Mouse (Mus musculus): ENCODE results near the gene Galnt18.

DNA sequence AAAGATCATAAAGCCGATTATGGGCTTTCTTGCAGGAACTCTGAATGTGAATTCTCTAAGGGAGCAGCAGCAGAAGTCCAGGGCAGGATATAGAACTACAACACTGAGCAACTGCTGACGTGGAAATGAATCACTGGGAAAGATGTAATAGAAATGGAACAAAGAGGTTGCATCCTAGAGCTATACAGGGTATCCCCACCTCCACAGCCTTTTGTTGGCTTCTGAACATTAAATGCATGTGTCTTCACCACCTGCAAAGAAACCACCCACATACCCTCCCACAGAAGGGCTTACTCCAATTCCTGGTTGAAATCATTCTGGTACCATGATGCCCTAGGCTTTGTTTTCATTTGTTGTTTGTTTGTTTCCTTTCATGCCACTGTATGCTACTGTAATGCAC is 172.3 kb downstream of the Galnt18 start:
- no peak for TF ChIP-seq POLR2A (IDR thresholded peaks at IDR 0.05; ENCODE audit: borderline replicate concordance, insufficient read depth, low read length)
- TF ChIP-seq CTCF (IDR thresholded peaks at IDR 0.05; ENCODE audit: borderline replicate concordance, insufficient read depth, low read depth, low read length), result no peak
